Mouse (Mus musculus): ENCODE data around the gene Il18. TPM values are rescaled to one million over a fixed set of nuclear protein-coding genes. Genes with fewer than 3 reads are reported as not detected.

Il18 gene
- total and polyA plus RNA-seq, 3 experiments = not detected

- H3K4me3 ChIP-seq (ENCODE audit: low read depth, low read length) = no peak overlapping the region
- DNase-seq (ENCODE audit: low spot score) (no peak), ATAC-seq (ENCODE audit: extremely low read depth, insufficient number of reproducible peaks, low FRiP score, poor library complexity, severe bottlenecking) (no peak)
- peaks cover 8% of the 10 kb centered on the region for H3K27me3 ChIP-seq (ENCODE audit: insufficient read depth, low read length)
- peaks cover 44% of the 10 kb centered on the region for H3K36me3 ChIP-seq (replicated peaks)
- no peaks in the 10 kb centered on the region; the same call in 1 of the 2 replicates for H3K4me1 ChIP-seq (ENCODE audit: insufficient read depth, low read depth, low read length)
- no peak for TF ChIP-seq GATA2 (IDR thresholded peaks at IDR 0.05; ENCODE audit: borderline replicate concordance, low read depth, low read length)
- TF ChIP-seq CTCF (IDR thresholded peaks at IDR 0.05; ENCODE audit: low read depth, low read length) = no peak
- TF ChIP-seq GATA1 (IDR thresholded peaks at IDR 0.05; ENCODE audit: borderline replicate concordance, low read length) = no peak
- TF ChIP-seq TAL1 (conservative IDR thresholded peaks at IDR 0.05; ENCODE audit: low read depth, low read length) = no peak
- no peak for TF ChIP-seq POLR2AphosphoS5 (IDR thresholded peaks at IDR 0.05; ENCODE audit: insufficient replicate concordance, low read depth, low read length)
- no peaks in the 10 kb centered on the region for H3K9me3 ChIP-seq (replicated peaks)
Measured at GRCm38 (mm10) chr9:50592955-50593354, 38.3 kb downstream of the Il18 start.

- H3K9me3 ChIP-seq (replicated peaks) = no peaks in the 10 kb centered on the region
- DNase-seq (ENCODE audit: low spot score) (no peak), ATAC-seq (ENCODE audit: extremely low read depth, insufficient number of reproducible peaks, low FRiP score, poor library complexity, severe bottlenecking) (no peak)
- H3K4me1 ChIP-seq (ENCODE audit: insufficient read depth, low read depth, low read length) = peaks cover under 1% of the 10 kb centered on the region; the same call in 1 of the 2 replicates
- H3K36me3 ChIP-seq (replicated peaks) = peaks cover 50% of the 10 kb centered on the region
- H3K27me3 ChIP-seq (ENCODE audit: insufficient read depth, low read length) = peaks cover 8% of the 10 kb centered on the region
- no peak overlapping the region for H3K4me3 ChIP-seq (ENCODE audit: low read depth, low read length)
- TF ChIP-seq GATA1 (IDR thresholded peaks at IDR 0.05; ENCODE audit: borderline replicate concordance, low read length) (no peak), GATA2 (IDR thresholded peaks at IDR 0.05; ENCODE audit: borderline replicate concordance, low read depth, low read length) (no peak), POLR2AphosphoS5 (IDR thresholded peaks at IDR 0.05; ENCODE audit: insufficient replicate concordance, low read depth, low read length) (no peak), TAL1 (conservative IDR thresholded peaks at IDR 0.05; ENCODE audit: low read depth, low read length) (no peak), CTCF (IDR thresholded peaks at IDR 0.05; ENCODE audit: low read depth, low read length) (peak; percentile 56)
Measured at GRCm38 (mm10) chr9:50593544-50593943, 38.9 kb downstream of the Il18 start.

GRCm38 (mm10) chr9:50594794-50595417 lies 40.3 kb downstream of the Il18 start:
- peaks cover 63% of the 10 kb centered on the region for H3K36me3 ChIP-seq (replicated peaks)
- ATAC-seq (ENCODE audit: extremely low read depth, insufficient number of reproducible peaks, low FRiP score, poor library complexity, severe bottlenecking) = no peak
- TF ChIP-seq GATA1 (IDR thresholded peaks at IDR 0.05; ENCODE audit: borderline replicate concordance, low read length) = no peak
- no peak for TF ChIP-seq CTCF (IDR thresholded peaks at IDR 0.05; ENCODE audit: low read depth, low read length)
- TF ChIP-seq GATA2 (IDR thresholded peaks at IDR 0.05; ENCODE audit: borderline replicate concordance, low read depth, low read length) = no peak
- no peak for TF ChIP-seq TAL1 (conservative IDR thresholded peaks at IDR 0.05; ENCODE audit: low read depth, low read length)
- no peak for TF ChIP-seq POLR2AphosphoS5 (IDR thresholded peaks at IDR 0.05; ENCODE audit: insufficient replicate concordance, low read depth, low read length)

GRCm38 (mm10) chr9:50596973-50597372 lies 42.3 kb downstream of the Il18 start:
- H3K27me3 ChIP-seq (ENCODE audit: insufficient read depth, low read length) = no peaks in the 10 kb centered on the region
- peaks cover 17% of the 10 kb centered on the region for H3K4me1 ChIP-seq (ENCODE audit: insufficient read depth, low read depth, low read length)
- H3K9me3 ChIP-seq (replicated peaks) = no peaks in the 10 kb centered on the region
- DNase-seq (ENCODE audit: low spot score) (no peak), ATAC-seq (ENCODE audit: extremely low read depth, insufficient number of reproducible peaks, low FRiP score, poor library complexity, severe bottlenecking) (no peak)
- peaks cover 81% of the 10 kb centered on the region for H3K36me3 ChIP-seq (replicated peaks)
- no peak for TF ChIP-seq GATA1 (IDR thresholded peaks at IDR 0.05; ENCODE audit: borderline replicate concordance, low read length)
- TF ChIP-seq GATA2 (IDR thresholded peaks at IDR 0.05; ENCODE audit: borderline replicate concordance, low read depth, low read length) = no peak
- TF ChIP-seq TAL1 (conservative IDR thresholded peaks at IDR 0.05; ENCODE audit: low read depth, low read length) = no peak
- no peak for TF ChIP-seq CTCF (IDR thresholded peaks at IDR 0.05; ENCODE audit: low read depth, low read length)
- no peak for TF ChIP-seq POLR2AphosphoS5 (IDR thresholded peaks at IDR 0.05; ENCODE audit: insufficient replicate concordance, low read depth, low read length)
- H3K4me3 ChIP-seq (ENCODE audit: low read depth, low read length) = no peak overlapping the region

More at GRCm38 (mm10) chr9:50594794-50595417, 40.3 kb downstream of the Il18 start:
- Histone ChIP-seq H3K4me3 (ENCODE audit: low read depth, low read length) (no peak overlapping the region), H3K9me3 (replicated peaks) (no peaks in the 10 kb centered on the region), H3K27me3 (ENCODE audit: insufficient read depth, low read length) (peaks cover 8% of the 10 kb centered on the region), H3K4me1 (ENCODE audit: insufficient read depth, low read depth, low read length) (peaks cover 2% of the 10 kb centered on the region; the same call in 1 of the 2 replicates)
- DNase-seq (ENCODE audit: low spot score) = no peak

- DNase-seq (ENCODE audit: low spot score) (no peak), ATAC-seq (ENCODE audit: extremely low read depth, insufficient number of reproducible peaks, low FRiP score, poor library complexity, severe bottlenecking) (no peak)
- Histone ChIP-seq H3K4me1 (ENCODE audit: insufficient read depth, low read depth, low read length) (peaks cover 33% of the 10 kb centered on the region), H3K9me3 (replicated peaks) (no peaks in the 10 kb centered on the region), H3K36me3 (replicated peaks) (peaks cover 61% of the 10 kb centered on the region), H3K4me3 (ENCODE audit: low read depth, low read length) (peak overlapping the region; percentile 51; the same call in 1 of the 2 replicates), H3K27me3 (ENCODE audit: insufficient read depth, low read length) (no peaks in the 10 kb centered on the region)
- TF ChIP-seq GATA2 (IDR thresholded peaks at IDR 0.05; ENCODE audit: borderline replicate concordance, low read depth, low read length) (no peak), CTCF (IDR thresholded peaks at IDR 0.05; ENCODE audit: low read depth, low read length) (no peak), TAL1 (conservative IDR thresholded peaks at IDR 0.05; ENCODE audit: low read depth, low read length) (no peak), GATA1 (IDR thresholded peaks at IDR 0.05; ENCODE audit: borderline replicate concordance, low read length) (no peak), POLR2AphosphoS5 (IDR thresholded peaks at IDR 0.05; ENCODE audit: insufficient replicate concordance, low read depth, low read length) (no peak)
Measured at GRCm38 (mm10) chr9:50601536-50601935, 46.9 kb downstream of the Il18 start.

GRCm38 (mm10) chr9:50602055-50602845 lies 47.6 kb downstream of the Il18 start:
- DNase-seq (ENCODE audit: low spot score) = no peak
- Histone ChIP-seq H3K4me1 (ENCODE audit: insufficient read depth, low read depth, low read length) (peaks cover 35% of the 10 kb centered on the region), H3K4me3 (ENCODE audit: low read depth, low read length) (peak overlapping the region; percentile 97), H3K36me3 (replicated peaks) (peaks cover 56% of the 10 kb centered on the region), H3K9me3 (replicated peaks) (no peaks in the 10 kb centered on the region), H3K27me3 (ENCODE audit: insufficient read depth, low read length) (no peaks in the 10 kb centered on the region)
- ATAC-seq (ENCODE audit: extremely low read depth, insufficient number of reproducible peaks, low FRiP score, poor library complexity, severe bottlenecking) = no peak
- TF ChIP-seq TAL1 (conservative IDR thresholded peaks at IDR 0.05; ENCODE audit: low read depth, low read length) (no peak), POLR2AphosphoS5 (IDR thresholded peaks at IDR 0.05; ENCODE audit: insufficient replicate concordance, low read depth, low read length) (no peak), GATA1 (IDR thresholded peaks at IDR 0.05; ENCODE audit: borderline replicate concordance, low read length) (no peak), CTCF (IDR thresholded peaks at IDR 0.05; ENCODE audit: low read depth, low read length) (no peak), GATA2 (IDR thresholded peaks at IDR 0.05; ENCODE audit: borderline replicate concordance, low read depth, low read length) (no peak)
